Mouse (Mus musculus): ENCODE results near the gene BC028528. TPM values are rescaled to one million over a fixed set of nuclear protein-coding genes. Genes with fewer than 3 reads are reported as not detected.
"Not testable (repeated sequence)": the region's sequence is repeated elsewhere in the genome, so short reads cannot be mapped to it uniquely, and the experiment has no call there.

BC028528 gene
- polyA plus RNA-seq, 1 experiment from 2014 or later: 17.7 TPM

GRCm38 (mm10) chr3:95881979-95882815 is 9.6 kb downstream of the BC028528 start, which contains the start of gene Ciart:
Ciart (minus strand) TSS chr3:95882251.
- DNase-seq (ENCODE audit: low spot score): peak; percentile 96

- DNase-seq (ENCODE audit: low spot score): no peak
Observed at GRCm38 (mm10) chr3:95879063-95879462, 12.7 kb downstream of the BC028528 start.

GRCm38 (mm10) chr3:95872048-95872447 is 19.8 kb downstream of the BC028528 start:
- DNase-seq (ENCODE audit: low spot score): no peak

DNA sequence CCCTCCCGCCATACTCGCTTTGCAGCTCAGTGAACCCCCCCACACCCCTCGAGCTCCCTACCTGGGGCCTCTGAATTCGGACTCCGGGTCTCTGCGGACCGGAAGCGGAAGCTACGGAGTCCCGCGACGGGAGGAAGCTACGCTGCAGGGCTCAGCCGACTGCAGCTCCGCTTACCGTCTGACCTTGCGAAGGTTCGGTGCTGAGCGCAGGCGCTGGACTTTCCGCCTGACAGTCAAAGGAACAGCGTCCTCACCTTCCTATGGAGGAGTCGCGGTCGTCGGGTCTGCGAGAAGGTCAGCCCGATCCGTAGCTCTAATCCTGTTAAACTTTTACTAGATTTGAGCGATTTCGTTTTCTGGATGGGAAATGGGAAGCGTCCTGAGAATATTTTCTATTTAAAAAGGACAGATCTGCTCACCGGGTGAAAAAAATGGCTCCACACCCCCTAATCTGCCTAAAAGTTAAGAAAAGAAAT is 20.4 kb downstream of the BC028528 start, which contains the start of gene Mrps21:
Gene Mrps21 (minus strand): TSS at position 128 of the 476 bp plus-strand sequence.
- peak; percentile 86 for DNase-seq (ENCODE audit: low spot score)

GRCm38 (mm10) chr3:95870976-95871375 is 20.8 kb downstream of the BC028528 start:
- no peak for DNase-seq (ENCODE audit: low spot score)

DNA sequence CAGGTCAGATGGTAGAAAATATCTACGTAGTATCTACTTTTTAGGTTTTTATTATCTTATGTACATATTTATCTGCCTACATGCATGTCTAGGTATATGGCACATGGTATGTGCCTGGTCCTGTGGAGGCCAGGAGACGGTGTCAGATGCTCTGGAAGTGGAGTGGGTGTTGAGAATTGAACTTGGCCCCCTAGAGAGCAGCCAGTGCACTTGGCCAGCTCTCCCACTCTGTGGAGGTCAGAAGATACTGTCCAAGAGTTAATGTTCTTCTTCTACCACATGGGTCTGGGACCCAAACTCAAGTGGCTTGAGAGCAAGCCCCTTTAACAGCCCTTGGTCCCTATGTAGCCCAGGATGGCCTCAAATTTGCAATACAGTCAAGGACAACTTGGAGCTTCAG is 24.4 kb downstream of the BC028528 start:
- DNase-seq (ENCODE audit: low spot score): no peak

- DNase-seq (ENCODE audit: low spot score): no peak
Observed at GRCm38 (mm10) chr3:95866071-95866470, 25.7 kb downstream of the BC028528 start.

GRCm38 (mm10) chr3:95865571-95865970 is 26.2 kb downstream of the BC028528 start:
- DNase-seq (ENCODE audit: low spot score): no peak

DNA sequence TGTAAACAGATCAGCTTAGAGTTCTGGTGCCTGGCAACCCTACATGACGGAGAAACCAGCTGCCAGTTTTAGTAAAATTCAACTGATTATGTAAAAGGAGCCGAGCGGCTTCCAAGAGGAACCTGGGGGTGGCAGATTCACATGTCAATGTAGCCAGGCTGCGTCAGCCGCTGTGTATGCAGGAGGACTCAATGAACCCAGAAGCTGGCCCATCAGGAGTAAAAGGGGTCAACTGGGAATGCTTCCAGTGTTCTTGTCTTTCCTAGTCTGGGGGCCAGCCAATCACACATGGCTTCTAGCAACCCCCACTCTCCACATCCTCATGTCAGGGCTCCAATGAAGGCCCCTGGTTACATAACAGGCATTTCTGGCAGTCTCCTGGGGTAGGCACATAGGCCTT is 26.8 kb downstream of the BC028528 start:
- no peak for DNase-seq (ENCODE audit: low spot score)

- no peak for DNase-seq (ENCODE audit: low spot score)
Observed at GRCm38 (mm10) chr3:95863578-95863977, 28.2 kb downstream of the BC028528 start.

DNA sequence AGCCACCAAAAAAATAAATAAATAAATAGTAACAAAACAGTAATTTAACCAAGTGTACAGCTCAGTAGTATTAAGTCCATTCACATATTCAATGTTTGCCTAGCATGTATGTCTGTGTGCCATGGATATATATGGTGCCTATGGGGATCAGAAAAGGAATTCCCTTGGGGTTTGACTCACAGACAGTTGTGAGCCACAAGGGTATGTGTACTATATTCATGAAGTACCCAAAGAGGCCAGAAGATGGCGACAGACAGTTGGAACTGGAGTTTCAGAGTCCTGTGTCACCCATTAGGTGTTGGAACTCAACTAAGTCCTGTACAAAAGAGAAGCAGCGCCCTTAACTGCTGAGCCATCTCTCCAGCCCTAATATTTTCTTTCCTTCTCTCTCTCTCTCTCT is 30.0 kb downstream of the BC028528 start:
- peak; percentile 89 for DNase-seq (ENCODE audit: low spot score)

DNA sequence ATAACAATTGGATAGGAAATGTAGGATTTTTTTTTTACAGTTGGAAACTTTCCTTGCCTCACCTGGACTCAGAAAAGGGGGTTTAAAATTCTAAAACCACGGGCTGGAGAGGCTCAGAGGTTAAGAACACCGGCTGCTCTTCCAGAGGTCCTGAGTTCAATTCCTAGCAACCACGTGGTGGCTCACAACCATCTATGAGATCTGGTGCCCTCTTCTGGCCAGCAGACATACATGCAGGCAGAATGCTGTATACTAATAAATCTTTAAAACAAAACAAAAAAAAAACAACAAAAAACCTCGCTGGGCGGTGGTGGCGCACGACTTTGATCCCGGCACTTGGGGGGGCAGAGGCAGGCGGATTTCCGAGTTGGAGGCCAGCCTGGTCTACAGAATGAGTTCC is 30.6 kb downstream of the BC028528 start:
- DNase-seq (ENCODE audit: low spot score): peak; percentile 32

GRCm38 (mm10) chr3:95860323-95860722 is 31.5 kb downstream of the BC028528 start:
- peak; percentile 41 for DNase-seq (ENCODE audit: low spot score)

DNA sequence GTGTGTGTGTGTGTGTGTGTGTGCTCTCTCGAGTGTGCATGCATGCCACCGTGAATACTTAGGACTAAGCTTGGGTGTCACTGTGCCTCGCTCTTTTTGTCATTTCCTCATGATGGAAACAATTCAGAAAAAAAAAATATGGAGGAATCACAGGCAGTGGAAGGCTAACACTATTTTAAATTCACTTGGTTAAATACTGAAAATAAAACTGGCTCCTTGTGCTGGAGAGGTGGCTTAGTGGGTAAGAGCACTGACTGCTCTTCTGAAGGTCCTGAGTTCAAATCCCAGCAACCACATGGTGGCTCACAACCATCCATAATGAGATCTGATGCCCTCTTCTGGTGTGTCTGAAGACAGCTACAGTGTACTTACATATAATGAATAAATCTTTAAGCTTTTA is 33.5 kb downstream of the BC028528 start:
- DNase-seq (ENCODE audit: low spot score): not testable (repeated sequence)

- not testable (repeated sequence) for DNase-seq (ENCODE audit: low spot score)
Observed at GRCm38 (mm10) chr3:95857050-95857449, 34.8 kb downstream of the BC028528 start.

- DNase-seq (ENCODE audit: low spot score): no peak
Observed at GRCm38 (mm10) chr3:95856115-95856514, 35.7 kb downstream of the BC028528 start.

- peak; percentile 94 for DNase-seq (ENCODE audit: low spot score)
Observed at GRCm38 (mm10) chr3:95855502-95856089, 36.2 kb downstream of the BC028528 start, which contains the start of gene Prpf3. Prpf3 (minus strand) TSS chr3:95855885.

DNA sequence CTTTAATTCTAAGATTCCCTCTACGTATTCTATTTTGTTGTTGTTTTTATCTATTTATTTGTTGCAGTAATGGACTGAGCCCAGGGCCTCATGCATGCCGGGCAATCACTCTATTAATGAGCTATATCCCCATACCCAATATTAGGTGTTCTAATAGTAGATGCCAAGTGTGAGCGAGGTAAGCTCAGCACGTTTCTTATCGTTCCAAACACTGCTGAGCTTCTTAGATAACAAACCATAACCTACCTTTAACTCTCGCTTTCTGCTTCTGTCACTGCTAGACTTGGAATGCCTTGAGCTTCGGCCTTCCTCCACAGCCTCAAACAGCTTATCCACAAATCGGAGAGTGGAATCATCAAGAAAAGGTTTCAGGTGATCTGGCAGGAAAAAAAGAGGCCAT is 40.5 kb downstream of the BC028528 start:
- no peak for DNase-seq (ENCODE audit: low spot score)

- no peak for DNase-seq (ENCODE audit: low spot score)
Observed at GRCm38 (mm10) chr3:95850611-95851010, 41.2 kb downstream of the BC028528 start.

GRCm38 (mm10) chr3:95842503-95843214 is 49.1 kb downstream of the BC028528 start:
- DNase-seq (ENCODE audit: low spot score): no peak

DNA sequence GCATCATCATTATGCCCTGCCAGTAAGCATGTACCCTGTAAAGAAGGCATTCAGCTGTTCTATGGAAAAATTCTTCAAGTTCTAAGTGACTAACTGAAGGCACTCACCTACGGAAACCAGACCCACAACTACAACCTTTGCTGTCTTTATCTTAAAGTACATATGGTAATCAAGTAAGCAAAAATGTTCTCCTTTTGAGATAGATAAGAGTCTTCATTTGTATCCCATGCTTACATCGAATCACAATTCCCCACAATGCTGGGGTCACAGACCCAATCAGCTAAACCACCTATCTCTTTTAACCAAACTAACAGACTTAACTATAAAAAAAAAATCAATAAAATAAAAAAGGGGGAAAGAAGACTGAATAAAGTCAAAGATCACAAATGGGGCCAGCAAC is 52.6 kb downstream of the BC028528 start:
- DNase-seq (ENCODE audit: low spot score): no peak

All from thymus, postnatal 0 days (tissue).